Mouse (Mus musculus): ENCODE results near the gene Foxo6. TPM values are rescaled to one million over a fixed set of nuclear protein-coding genes. Genes with fewer than 3 reads are reported as not detected.
A peak's percentile ranks its signal among the peaks of the same experiment; 100 is the strongest.

Gene Foxo6
- polyA plus RNA-seq, 1 experiment from 2014 or later: 0.11 TPM

GRCm38 (mm10) chr4:120270148-120270936 is 16.8 kb downstream of the Foxo6 start:
- Histone ChIP-seq H3K36me3 (ENCODE audit: control insufficient read depth, insufficient read depth, low read length) (no peaks in the 10 kb centered on the region), H3K27ac (replicated peaks; ENCODE audit: low read depth, low read length) (no peak overlapping the region), H3K27me3 (ENCODE audit: control insufficient read depth, insufficient read depth, low read length) (peaks cover 71% of the 10 kb centered on the region), H3K4me2 (ENCODE audit: low read depth, severe bottlenecking) (no peak overlapping the region), H3K9ac (ENCODE audit: low read length) (no peak overlapping the region), H3K9me3 (ENCODE audit: control insufficient read depth, low read length) (no peaks in the 10 kb centered on the region), H3K4me3 (ENCODE audit: low read depth, low read length) (no peak overlapping the region), H3K4me1 (ENCODE audit: control insufficient read depth, insufficient read depth, low read length) (peaks cover 16% of the 10 kb centered on the region)
- no peak for DNase-seq (ENCODE audit: low spot score)
- ATAC-seq (ENCODE audit: insufficient number of reproducible peaks, low FRiP score, low TSS enrichment, low read depth): no peak
- 63% methylated on average over 4 of the region's 4 CpGs for whole genome bisulfite sequencing

- DNase-seq (ENCODE audit: low spot score): no peak
These were observed 17.7 kb downstream of the Foxo6 start for GRCm38 (mm10) chr4:120269426-120269825.

DNA sequence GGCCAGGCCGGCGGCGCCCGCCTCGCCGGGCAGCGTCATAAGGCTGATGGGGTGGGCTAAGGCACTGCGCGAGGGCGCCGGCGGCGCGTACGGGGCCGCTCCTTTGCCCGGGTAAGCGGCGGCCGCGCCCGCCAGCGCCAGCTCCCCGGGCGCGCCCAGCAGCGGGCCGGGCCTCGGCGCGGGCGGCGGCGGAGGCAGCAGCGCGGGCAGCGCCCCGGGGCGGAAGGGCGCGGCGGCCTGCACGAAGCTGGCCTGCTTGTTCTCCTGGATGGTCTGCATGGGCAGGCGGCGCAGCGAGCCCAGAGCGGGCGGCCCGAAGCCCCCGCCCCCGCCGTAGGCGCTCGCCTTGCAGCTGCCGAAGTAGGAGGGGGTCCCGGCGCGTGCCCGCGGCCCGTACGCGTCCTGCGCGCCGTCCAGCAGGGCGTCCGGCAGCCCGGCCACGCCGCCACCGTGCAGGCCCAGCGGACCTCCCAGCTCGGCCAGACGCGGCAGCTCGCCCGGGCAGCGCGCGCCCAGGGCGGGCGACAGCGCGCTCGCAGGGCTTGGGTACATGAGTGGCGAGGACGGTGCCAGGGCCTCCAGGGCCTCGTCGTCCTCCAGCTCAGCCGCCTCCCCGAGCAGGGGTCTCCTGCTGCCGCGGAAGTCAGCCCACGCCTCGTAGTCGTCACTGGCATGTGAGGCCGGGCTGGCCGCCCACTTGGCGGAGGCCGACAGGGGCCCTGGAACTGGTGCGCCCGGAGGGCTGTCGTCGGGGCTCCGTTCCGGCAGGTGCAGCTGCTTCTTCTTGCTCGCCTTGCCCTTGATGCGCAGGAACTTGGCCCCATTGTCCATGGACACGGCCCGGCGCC is 18.7 kb downstream of the Foxo6 start:
- Histone ChIP-seq H3K27me3 (ENCODE audit: control insufficient read depth, insufficient read depth, low read length) (peaks cover 75% of the 10 kb centered on the region), H3K4me3 (ENCODE audit: low read depth, low read length) (peak overlapping the region; percentile 32), H3K9ac (ENCODE audit: low read length) (peak overlapping the region; percentile 30; the same call in 1 of the 2 replicates), H3K36me3 (ENCODE audit: control insufficient read depth, insufficient read depth, low read length) (no peaks in the 10 kb centered on the region), H3K4me2 (ENCODE audit: low read depth, severe bottlenecking) (peak overlapping the region; percentile 65), H3K9me3 (ENCODE audit: control insufficient read depth, low read length) (no peaks in the 10 kb centered on the region), H3K4me1 (ENCODE audit: control insufficient read depth, insufficient read depth, low read length) (peaks cover 25% of the 10 kb centered on the region), H3K27ac (replicated peaks; ENCODE audit: low read depth, low read length) (no peak overlapping the region)
- under 1% methylated on average over 91 of the region's 112 CpGs for WGBS
- peak; percentile 51 for DNase-seq (ENCODE audit: low spot score)
- no peak for ATAC-seq (ENCODE audit: insufficient number of reproducible peaks, low FRiP score, low TSS enrichment, low read depth)

More at GRCm38 (mm10) chr4:120269426-120269825, 17.7 kb downstream of the Foxo6 start:
- Histone ChIP-seq H3K4me1 (ENCODE audit: control insufficient read depth, insufficient read depth, low read length) (peaks cover 16% of the 10 kb centered on the region), H3K4me2 (ENCODE audit: low read depth, severe bottlenecking) (no peak overlapping the region), H3K9me3 (ENCODE audit: control insufficient read depth, low read length) (no peaks in the 10 kb centered on the region), H3K9ac (ENCODE audit: low read length) (no peak overlapping the region), H3K27me3 (ENCODE audit: control insufficient read depth, insufficient read depth, low read length) (peaks cover 78% of the 10 kb centered on the region), H3K36me3 (ENCODE audit: control insufficient read depth, insufficient read depth, low read length) (no peaks in the 10 kb centered on the region), H3K4me3 (ENCODE audit: low read depth, low read length) (no peak overlapping the region), H3K27ac (replicated peaks; ENCODE audit: low read depth, low read length) (no peak overlapping the region)
- no peak for ATAC-seq (ENCODE audit: insufficient number of reproducible peaks, low FRiP score, low TSS enrichment, low read depth)
- WGBS: 11% methylated on average over 9 of the region's 9 CpGs

DNA sequence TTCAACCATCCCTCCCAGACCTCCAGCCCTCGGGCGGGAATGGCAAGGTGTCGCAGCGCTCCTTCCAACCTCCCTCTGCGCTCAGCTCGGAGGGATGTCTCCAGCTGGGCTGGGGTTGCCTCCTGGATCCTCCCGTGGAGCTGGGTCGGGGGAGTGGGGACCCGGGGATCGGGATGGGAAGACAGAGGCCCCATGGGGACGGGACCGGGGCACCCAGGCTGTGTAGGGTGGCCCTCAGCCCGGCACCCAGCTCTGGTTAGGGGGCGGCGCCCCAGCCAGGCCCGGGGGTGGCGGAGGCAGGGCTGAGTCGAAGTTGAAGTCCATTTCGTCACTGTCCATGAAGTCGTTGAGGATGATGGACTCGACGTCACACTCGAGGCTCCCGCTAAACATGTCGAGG is 19.5 kb downstream of the Foxo6 start:
- 3% methylated on average over 25 of the region's 25 CpGs for WGBS
- no peaks in the 10 kb centered on the region for H3K36me3 ChIP-seq (ENCODE audit: control insufficient read depth, insufficient read depth, low read length)
- no peak for DNase-seq (ENCODE audit: low spot score)
- peak overlapping the region; percentile 32 for H3K4me3 ChIP-seq (ENCODE audit: low read depth, low read length)
- H3K9ac ChIP-seq (ENCODE audit: low read length): no peak overlapping the region
- peaks cover 32% of the 10 kb centered on the region for H3K4me1 ChIP-seq (ENCODE audit: control insufficient read depth, insufficient read depth, low read length)
- H3K4me2 ChIP-seq (ENCODE audit: low read depth, severe bottlenecking): peak overlapping the region; percentile 65; the same call in 1 of the 2 replicates
- peaks cover 75% of the 10 kb centered on the region for H3K27me3 ChIP-seq (ENCODE audit: control insufficient read depth, insufficient read depth, low read length)
- H3K27ac ChIP-seq (replicated peaks; ENCODE audit: low read depth, low read length): no peak overlapping the region
- H3K9me3 ChIP-seq (ENCODE audit: control insufficient read depth, low read length): no peaks in the 10 kb centered on the region
- ATAC-seq (ENCODE audit: insufficient number of reproducible peaks, low FRiP score, low TSS enrichment, low read depth): peak; percentile 36; the same call in 1 of the 2 replicates

GRCm38 (mm10) chr4:120267136-120267535 is 20.0 kb downstream of the Foxo6 start:
- ATAC-seq (ENCODE audit: insufficient number of reproducible peaks, low FRiP score, low TSS enrichment, low read depth) (no peak), DNase-seq (ENCODE audit: low spot score) (no peak)
- H3K4me2 ChIP-seq (ENCODE audit: low read depth, severe bottlenecking): no peak overlapping the region
- H3K4me3 ChIP-seq (ENCODE audit: low read depth, low read length): no peak overlapping the region
- H3K4me1 ChIP-seq (ENCODE audit: control insufficient read depth, insufficient read depth, low read length): peaks cover 38% of the 10 kb centered on the region
- H3K27ac ChIP-seq (replicated peaks; ENCODE audit: low read depth, low read length): no peak overlapping the region
- WGBS: 18% methylated on average over 24 of the region's 24 CpGs
- H3K9me3 ChIP-seq (ENCODE audit: control insufficient read depth, low read length): no peaks in the 10 kb centered on the region
- peaks cover 73% of the 10 kb centered on the region for H3K27me3 ChIP-seq (ENCODE audit: control insufficient read depth, insufficient read depth, low read length)
- H3K36me3 ChIP-seq (ENCODE audit: control insufficient read depth, insufficient read depth, low read length): no peaks in the 10 kb centered on the region
- H3K9ac ChIP-seq (ENCODE audit: low read length): no peak overlapping the region

DNA sequence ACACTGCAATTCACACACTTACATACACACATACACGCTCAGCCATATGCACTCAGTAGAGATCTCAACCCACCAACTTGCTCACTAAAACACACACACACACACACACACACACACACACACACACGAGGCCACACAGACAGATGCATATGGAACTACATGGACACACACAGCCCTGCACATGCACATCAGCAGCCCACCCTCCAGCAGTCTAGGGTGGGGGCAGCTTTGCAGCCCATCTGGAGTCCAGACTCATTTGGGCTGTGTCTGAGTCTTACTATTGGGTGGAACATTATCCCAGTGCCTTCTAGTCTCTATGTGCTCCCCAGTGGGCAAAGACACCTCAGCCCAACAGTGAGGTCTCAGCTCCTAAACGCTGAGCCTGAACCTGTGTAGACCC is 23.0 kb downstream of the Foxo6 start:
- H3K27me3 ChIP-seq (ENCODE audit: control insufficient read depth, insufficient read depth, low read length): peaks cover 48% of the 10 kb centered on the region
- H3K4me1 ChIP-seq (ENCODE audit: control insufficient read depth, insufficient read depth, low read length): peaks cover 49% of the 10 kb centered on the region
- no peak overlapping the region for H3K9ac ChIP-seq (ENCODE audit: low read length)
- ATAC-seq (ENCODE audit: insufficient number of reproducible peaks, low FRiP score, low TSS enrichment, low read depth) (no peak), DNase-seq (ENCODE audit: low spot score) (no peak)
- H3K4me2 ChIP-seq (ENCODE audit: low read depth, severe bottlenecking): no peak overlapping the region
- H3K9me3 ChIP-seq (ENCODE audit: control insufficient read depth, low read length): no peaks in the 10 kb centered on the region
- 56% methylated on average over 3 of the region's 3 CpGs for WGBS
- H3K27ac ChIP-seq (replicated peaks; ENCODE audit: low read depth, low read length): no peak overlapping the region
- H3K36me3 ChIP-seq (ENCODE audit: control insufficient read depth, insufficient read depth, low read length): no peaks in the 10 kb centered on the region
- H3K4me3 ChIP-seq (ENCODE audit: low read depth, low read length): no peak overlapping the region

- Histone ChIP-seq H3K36me3 (ENCODE audit: control insufficient read depth, insufficient read depth, low read length) (no peaks in the 10 kb centered on the region), H3K4me1 (ENCODE audit: control insufficient read depth, insufficient read depth, low read length) (peaks cover 39% of the 10 kb centered on the region), H3K9ac (ENCODE audit: low read length) (no peak overlapping the region), H3K9me3 (ENCODE audit: control insufficient read depth, low read length) (no peaks in the 10 kb centered on the region), H3K4me3 (ENCODE audit: low read depth, low read length) (no peak overlapping the region), H3K27ac (replicated peaks; ENCODE audit: low read depth, low read length) (no peak overlapping the region), H3K27me3 (ENCODE audit: control insufficient read depth, insufficient read depth, low read length) (peaks cover 34% of the 10 kb centered on the region), H3K4me2 (ENCODE audit: low read depth, severe bottlenecking) (no peak overlapping the region)
- ATAC-seq (ENCODE audit: insufficient number of reproducible peaks, low FRiP score, low TSS enrichment, low read depth): no peak
- no peak for DNase-seq (ENCODE audit: low spot score)
- WGBS: 44% methylated on average over 2 of the region's 2 CpGs
These were observed 24.4 kb downstream of the Foxo6 start for GRCm38 (mm10) chr4:120262726-120263125.

- H3K27me3 ChIP-seq (ENCODE audit: control insufficient read depth, insufficient read depth, low read length): peaks cover 29% of the 10 kb centered on the region
- no peak overlapping the region for H3K9ac ChIP-seq (ENCODE audit: low read length)
- no peak for DNase-seq (ENCODE audit: low spot score)
- no peaks in the 10 kb centered on the region for H3K9me3 ChIP-seq (ENCODE audit: control insufficient read depth, low read length)
- H3K36me3 ChIP-seq (ENCODE audit: control insufficient read depth, insufficient read depth, low read length): no peaks in the 10 kb centered on the region
- no peak overlapping the region for H3K4me3 ChIP-seq (ENCODE audit: low read depth, low read length)
- ATAC-seq (ENCODE audit: insufficient number of reproducible peaks, low FRiP score, low TSS enrichment, low read depth): no peak
- H3K4me2 ChIP-seq (ENCODE audit: low read depth, severe bottlenecking): no peak overlapping the region
- 8% methylated on average over 10 of the region's 10 CpGs for WGBS
- H3K27ac ChIP-seq (replicated peaks; ENCODE audit: low read depth, low read length): no peak overlapping the region
- peaks cover 34% of the 10 kb centered on the region for H3K4me1 ChIP-seq (ENCODE audit: control insufficient read depth, insufficient read depth, low read length)
These were observed 24.9 kb downstream of the Foxo6 start for GRCm38 (mm10) chr4:120262206-120262605.
